Mouse (Mus musculus) limb, embryonic 15.5 days (tissue): Measurements from ENCODE around the gene Gm17416. TPM values are rescaled to one million over a fixed set of nuclear protein-coding genes. Genes with fewer than 3 reads are reported as not detected.

Experiments
- ATAC-seq: fragments of 200-750 bp; cut with Nextera tagmentation; 2 replicates; pipeline ENCODE4 v1.8.0; 2017; ENCODE audit warnings: low read depth, moderate TSS enrichment; ENCODE audit not compliant: insufficient number of reproducible peaks, low FRiP score, low TSS enrichment
- H3K27ac ChIP-seq: fragments of 300-500 bp; sonication (generic); 2 replicates; pipeline ENCODE4 v1.5.1; 2015; ENCODE audit warnings: moderate library complexity, mild to moderate bottlenecking, inconsistent platforms
- H3K27me3 ChIP-seq: fragments of 300-500 bp; sonication (generic); 2 replicates; pipeline ENCODE4 v1.6.1; 2015; ENCODE audit warnings: inconsistent platforms
- H3K36me3 ChIP-seq: fragments of 300-500 bp; sonication (generic); 2 replicates; pipeline ENCODE4 v1.6.1; 2015; ENCODE audit warnings: inconsistent platforms
- H3K4me1 ChIP-seq: fragments of 300-500 bp; sonication (generic); 2 replicates; pipeline ENCODE4 v1.6.1; 2015; ENCODE audit warnings: inconsistent platforms
- H3K4me2 ChIP-seq: fragments of 300-500 bp; sonication (generic); 2 replicates; pipeline ENCODE4 v1.6.1; 2015; ENCODE audit warnings: mild to moderate bottlenecking, inconsistent platforms
- H3K4me3 ChIP-seq: fragments of 300-500 bp; sonication (generic); 2 replicates; pipeline ENCODE4 v1.5.1; 2015; ENCODE audit warnings: mild to moderate bottlenecking, inconsistent platforms
- H3K9ac ChIP-seq: fragments of 300-500 bp; sonication (generic); 2 replicates; pipeline ENCODE4 v1.6.1; 2015; ENCODE audit warnings: inconsistent platforms
- H3K9me3 ChIP-seq: fragments of 300-500 bp; sonication (generic); 2 replicates; pipeline ENCODE4 v1.6.1; 2016; ENCODE audit warnings: inconsistent platforms
- WGBS: fragments of 180-500 bp; shearing (Covaris S2); methylation state at CpG from one replicate; pipeline ENCODE4 v1.1.7; 2015; 5-methylcytosine and 5-hydroxymethylcytosine counted together
- polyA plus RNA-seq: library from polyadenylated mRNA; unstranded; fragments of >200 nt; fragmentation: Nextera tagmentation; extraction: Ambion mirVana; gene quantifications from 2 replicates; pipeline ENCODE4 v1.2.1, GENCODE M21; 2015

Gene Gm17416
- polyA plus RNA-seq, 1 experiment from 2014 or later = not detected

- Histone ChIP-seq H3K4me3 (no peak overlapping the region), H3K4me1 (no peaks in the 10 kb centered on the region), H3K9me3 (no peaks in the 10 kb centered on the region), H3K9ac (no peak overlapping the region), H3K36me3 (no peaks in the 10 kb centered on the region), H3K27me3 (no peaks in the 10 kb centered on the region), H3K4me2 (no peak overlapping the region), H3K27ac (no peak overlapping the region)
- 33% methylated on average over 7 of the region's 8 CpGs for WGBS
- ATAC-seq = no peak
Observed at GRCm38 (mm10) chr2:152612193-152612592, 43.1 kb downstream of the Gm17416 start.

DNA sequence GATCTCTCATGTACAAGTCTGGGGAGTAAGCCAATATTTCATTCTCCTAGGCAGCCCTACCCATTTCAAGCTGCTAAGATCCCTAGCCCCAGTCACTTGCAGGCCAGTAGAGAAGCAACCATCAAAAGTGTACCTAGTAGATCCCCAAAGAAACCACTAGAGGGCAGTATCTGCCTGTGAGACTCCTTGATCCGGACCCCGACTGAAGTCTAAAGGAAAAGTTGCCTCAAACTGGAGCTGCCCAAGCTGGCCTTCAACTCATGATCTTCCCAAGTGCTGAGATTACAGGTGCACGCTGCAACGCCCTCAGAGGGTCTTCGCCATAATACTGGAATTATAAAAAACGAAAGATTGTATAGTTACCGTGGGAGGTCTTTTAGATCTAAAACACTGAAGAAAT is 46.4 kb downstream of the Gm17416 start:
- H3K27ac ChIP-seq = no peak overlapping the region
- H3K36me3 ChIP-seq = no peaks in the 10 kb centered on the region
- no peak for ATAC-seq
- no peaks in the 10 kb centered on the region for H3K4me1 ChIP-seq
- H3K9me3 ChIP-seq = no peaks in the 10 kb centered on the region
- H3K9ac ChIP-seq = no peak overlapping the region
- no peak overlapping the region for H3K4me2 ChIP-seq
- no peaks in the 10 kb centered on the region for H3K27me3 ChIP-seq
- H3K4me3 ChIP-seq = no peak overlapping the region
- WGBS = 8% methylated on average over 7 of the region's 7 CpGs

GRCm38 (mm10) chr2:152616470-152616869 is 47.3 kb downstream of the Gm17416 start:
- Histone ChIP-seq H3K36me3 (no peaks in the 10 kb centered on the region), H3K27ac (no peak overlapping the region), H3K4me3 (no peak overlapping the region), H3K9me3 (no peaks in the 10 kb centered on the region), H3K27me3 (no peaks in the 10 kb centered on the region), H3K4me2 (no peak overlapping the region), H3K4me1 (peaks cover 3% of the 10 kb centered on the region; the same call in 1 of the 2 replicates), H3K9ac (no peak overlapping the region)
- 69% methylated on average over 6 of the region's 6 CpGs for WGBS
- ATAC-seq = no peak

DNA sequence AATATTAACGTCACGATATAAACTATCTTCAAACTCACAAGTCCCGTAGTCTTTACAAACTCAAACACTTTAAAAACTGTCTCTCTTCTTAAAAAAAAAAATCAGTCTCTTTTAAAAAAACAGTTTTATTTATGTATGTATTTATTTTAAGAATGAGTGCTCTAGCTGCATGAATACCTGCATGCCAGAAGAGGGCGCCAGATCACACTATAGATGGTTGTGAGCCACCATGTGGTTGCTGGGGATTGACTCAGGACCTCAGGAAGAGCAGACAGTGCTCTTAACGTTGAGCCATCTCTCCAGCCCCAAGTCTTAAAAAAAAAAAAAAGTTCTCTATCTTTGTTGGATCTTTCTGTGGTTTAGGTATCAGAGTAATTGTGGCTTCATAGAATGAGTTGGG is 48.2 kb downstream of the Gm17416 start:
- no peak overlapping the region for H3K9ac ChIP-seq
- no peaks in the 10 kb centered on the region for H3K27me3 ChIP-seq
- no peak overlapping the region for H3K27ac ChIP-seq
- ATAC-seq = no peak
- 54% methylated on average over 5 of the region's 5 CpGs for WGBS
- no peak overlapping the region for H3K4me3 ChIP-seq
- no peaks in the 10 kb centered on the region for H3K36me3 ChIP-seq
- H3K4me1 ChIP-seq = peaks cover 3% of the 10 kb centered on the region; the same call in 1 of the 2 replicates
- no peaks in the 10 kb centered on the region for H3K9me3 ChIP-seq
- H3K4me2 ChIP-seq = no peak overlapping the region

Other genes with a start within 250 kb of the Gm17416 start
- gene Rbck1, start 236.7 kb upstream of the Gm17416 start, polyA plus RNA-seq = 86.3 and 91.7 TPM in 2 replicates
- gene Trib3, start 225.3 kb upstream of the Gm17416 start, polyA plus RNA-seq = 2.9 and 4.5 TPM in 2 replicates
- 1.0 and 1.5 TPM in 2 replicates for gene Nrsn2, start 192.7 kb upstream of the Gm17416 start, polyA plus RNA-seq
- 5.2 and 6.6 TPM in 2 replicates for gene Sox12, start 171.3 kb upstream of the Gm17416 start, polyA plus RNA-seq
- gene Zcchc3, start 154.3 kb upstream of the Gm17416 start, polyA plus RNA-seq = 28.5 and 35.0 TPM in 2 replicates
- gene 6820408C15Rik, start 153.8 kb upstream of the Gm17416 start, polyA plus RNA-seq = 0.10 TPM in 1 of 2 replicates, not detected in the other
- not detected in 2 replicates for gene Defb23, start 104.7 kb upstream of the Gm17416 start, polyA plus RNA-seq
- gene Defb20, start 92.3 kb upstream of the Gm17416 start, polyA plus RNA-seq = not detected in 2 replicates
- not detected in 2 replicates for gene Defb22, start 79.2 kb upstream of the Gm17416 start, polyA plus RNA-seq
- gene Defb26, start 57.6 kb upstream of the Gm17416 start, polyA plus RNA-seq = not detected in 2 replicates
- not detected in 2 replicates for gene Defb28, start 51.1 kb upstream of the Gm17416 start, polyA plus RNA-seq
- gene Defb29, start 29.2 kb upstream of the Gm17416 start, polyA plus RNA-seq = not detected in 2 replicates
- not detected in 2 replicates for gene Defb21, start 3.4 kb downstream of the Gm17416 start, polyA plus RNA-seq
- not detected in 2 replicates for gene Defb19, start 11.0 kb downstream of the Gm17416 start, polyA plus RNA-seq
- not detected in 2 replicates for gene Defb45, start 30.1 kb downstream of the Gm17416 start, polyA plus RNA-seq
- not detected in 2 replicates for gene Defb36, start 35.0 kb downstream of the Gm17416 start, polyA plus RNA-seq
- gene Defb25, start 53.7 kb downstream of the Gm17416 start, polyA plus RNA-seq = 0.92 and 1.1 TPM in 2 replicates
- gene Rem1, start 57.6 kb downstream of the Gm17416 start, polyA plus RNA-seq = 5.2 and 7.4 TPM in 2 replicates
- 143 and 150 TPM in 2 replicates for gene H13, start 100.1 kb downstream of the Gm17416 start, polyA plus RNA-seq
- 22.0 and 24.2 TPM in 2 replicates for gene Mcts2, start 117.7 kb downstream of the Gm17416 start, polyA plus RNA-seq
- gene Id1, start 166.9 kb downstream of the Gm17416 start, polyA plus RNA-seq = 167 and 168 TPM in 2 replicates
- gene Cox4i2, start 184.8 kb downstream of the Gm17416 start, polyA plus RNA-seq = 33.9 and 36.2 TPM in 2 replicates